24 mouse cellular contexts compared by ENCODE assay signal in genomic region chr5:92107282-92107681, GRCm38 (mm10). TPM values are rescaled to one million over a fixed set of nuclear protein-coding genes. Genes with fewer than 3 reads are reported as not detected.
DNase-seq lines count a peak whose midpoint lies in the region; ATAC-seq lines count a peak whose summit lies in the region.
"Had no signal": no experiment of that assay in that cellular context is flagged by ENCODE, and none has a peak within 500 bp of the region (broad histone marks: within the 10 kb centered on the region; RNA-seq: fewer than 3 reads in every experiment).

No protein-coding gene starts in this region.

- H3K9ac ChIP-seq in midbrain, embryonic 14.5 days (replicated peaks; ENCODE audit: low read length) = no peak overlapping the region
- H3K9ac ChIP-seq: forebrain, postnatal 0 days; heart, embryonic 12.5 days; hindbrain, embryonic 13.5 days; midbrain, embryonic 15.5 days; neural tube, embryonic 13.5 days had no signal

- H3K36me3 ChIP-seq in macrophage (ENCODE audit: inconsistent target) = no peaks in the 10 kb centered on the region
- H3K36me3 ChIP-seq in midbrain, embryonic 14.5 days (ENCODE audit: control insufficient read depth, insufficient read depth, low read length) = no peaks in the 10 kb centered on the region
- H3K36me3 ChIP-seq: forebrain, embryonic 10.5 days; heart, embryonic 12.5 days; hindbrain, embryonic 13.5 days; midbrain, embryonic 15.5 days; neural tube, embryonic 13.5 days had no signal

- no peak overlapping the region for H3K4me2 ChIP-seq in midbrain, embryonic 14.5 days (ENCODE audit: low read length)
- H3K4me2 ChIP-seq: heart, embryonic 12.5 days; hindbrain, embryonic 13.5 days; midbrain, embryonic 15.5 days; neural tube, embryonic 13.5 days had no signal

- 3% methylated on average over 4 of the region's 4 CpGs for WGBS in macrophage (ENCODE audit: missing documents)
- WGBS in midbrain, embryonic 14.5 days = 94% methylated on average over 4 of the region's 4 CpGs

- peak overlapping the region; percentile 77 for H3K27ac ChIP-seq in macrophage
- H3K27ac ChIP-seq in midbrain, embryonic 14.5 days (replicated peaks; ENCODE audit: low read depth, low read length) = no peak overlapping the region
- H3K27ac ChIP-seq: forebrain, embryonic 10.5 days; limb, embryonic 10.5 days; midbrain, embryonic 15.5 days had no signal

- H3K9me3 ChIP-seq in midbrain, embryonic 14.5 days (ENCODE audit: control insufficient read depth, low read length) = no peaks in the 10 kb centered on the region
- H3K9me3 ChIP-seq: forebrain, embryonic 10.5 days; heart, embryonic 12.5 days; hindbrain, embryonic 13.5 days; limb, embryonic 10.5 days; midbrain, embryonic 15.5 days; neural tube, embryonic 13.5 days had no signal

- intact Hi-C loops in heart, postnatal 25 days (cut with DNase I) = no loop called here

- peak; percentile 97 for DNase-seq in heart, adult 11 months
- no peak for DNase-seq in heart, postnatal 25 days (ENCODE audit: low spot score)
- DNase-seq in A20 (ENCODE audit: low read depth, low spot score) (peak; percentile 29), R1 (ENCODE audit: low read depth, low spot score) (peak; percentile 58)
- DNase-seq in adrenal gland, adult (ENCODE audit: inconsistent age in 2 of 2, low spot score in 1 of 2) = no peak
- DNase-seq in gastrocnemius, postnatal 25 days = no peak
- DNase-seq in midbrain, embryonic 14.5 days = no peak
- DNase-seq: adrenal gland, postnatal 25 days; cerebellum, adult 11 months; cerebellum, adult 9-11 months; forebrain, postnatal 0 days; heart, postnatal 10 days; kidney, adult 11 months; liver; lung, postnatal 10 days; thymus, postnatal 4 days had no signal

- no peaks in the 10 kb centered on the region for H3K4me1 ChIP-seq in midbrain, embryonic 14.5 days (ENCODE audit: control insufficient read depth, insufficient read depth, low read length)

- no peak overlapping the region for H3K4me3 ChIP-seq in macrophage (ENCODE audit: inconsistent target)
- no peak overlapping the region for H3K4me3 ChIP-seq in midbrain, embryonic 14.5 days (replicated peaks; ENCODE audit: low read depth, low read length)
- H3K4me3 ChIP-seq: forebrain, embryonic 10.5 days; heart, embryonic 12.5 days; hindbrain, embryonic 13.5 days; limb, embryonic 10.5 days; midbrain, embryonic 15.5 days; myocyte; neural tube, embryonic 13.5 days had no signal

- no peaks in the 10 kb centered on the region for H3K27me3 ChIP-seq in midbrain, embryonic 14.5 days (ENCODE audit: control insufficient read depth, insufficient read depth, low read length)
- H3K27me3 ChIP-seq: heart, embryonic 12.5 days; hindbrain, embryonic 13.5 days; midbrain, embryonic 15.5 days; neural tube, embryonic 13.5 days had no signal

- no peak for ATAC-seq in midbrain, embryonic 14.5 days (ENCODE audit: low FRiP score, low TSS enrichment)
- ATAC-seq: forebrain, postnatal 0 days; midbrain, embryonic 15.5 days had no signal

- no peaks in the 10 kb centered on the region for H3K79me2 ChIP-seq in macrophage (ENCODE audit: inconsistent target)

RNA-seq across cellular contexts. Expression of gene G3bp2, which starts 23.8 kb away (rescaled TPM):
- 10 to 100 TPM; 64.4 to 67.9 TPM for total RNA-seq in heart, postnatal 25 days (2021)
- 100 to 1,000 TPM in 8 of 26 experiments, 10 to 100 TPM in 18; 15.3 to 144 (median 80.7) TPM for total RNA-seq in macrophage (2018; cell fraction: chromatin; rRNA removed)
- total RNA-seq in macrophage (2018; cell fraction: cytosol; rRNA removed) = 100 to 1,000 TPM in 13 of 26 experiments, 10 to 100 TPM in 13; 70.1 to 161 (median 99.7) TPM
- total RNA-seq in macrophage (2018; cell fraction: nucleus; rRNA removed) = 100 to 1,000 TPM in 15 of 26 experiments, 10 to 100 TPM in 11; 40.0 to 185 (median 107) TPM
- 76.9 to 105 TPM (median 87.9 TPM) in 3 replicates for polyA plus RNA-seq in macrophage (2018)
- total RNA-seq in gastrocnemius, postnatal 25 days (2021) = 10 to 100 TPM; 48.8 to 51.7 TPM
- polyA plus RNA-seq in midbrain, embryonic 14.5 days (2014; fragmentation: Nextera tagmentation; extraction: Ambion mirVana) = 377 and 407 TPM in 2 replicates

RNA-seq across cellular contexts. Expression of gene Uso1, which starts 30.5 kb away (rescaled TPM):
- total RNA-seq in heart, postnatal 25 days (2021) = 10 to 100 TPM; 38.2 to 38.3 TPM
- 100 to 1,000 TPM in 20 of 26 experiments, 10 to 100 TPM in 6; 78.1 to 135 (median 108) TPM for total RNA-seq in macrophage (2018; cell fraction: chromatin; rRNA removed)
- total RNA-seq in macrophage (2018; cell fraction: cytosol; rRNA removed) = 10 to 100 TPM; 42.8 to 63.5 (median 55.3) TPM
- 100 to 1,000 TPM in 9 of 26 experiments, 10 to 100 TPM in 17; 70.1 to 131 (median 96.5) TPM for total RNA-seq in macrophage (2018; cell fraction: nucleus; rRNA removed)
- polyA plus RNA-seq in macrophage (2018) = 47.9 to 67.1 TPM (median 62.5 TPM) in 3 replicates
- 10 to 100 TPM; 56.6 to 58.4 TPM for total RNA-seq in gastrocnemius, postnatal 25 days (2021)
- 32.9 and 34.4 TPM in 2 replicates for polyA plus RNA-seq in midbrain, embryonic 14.5 days (2014; fragmentation: Nextera tagmentation; extraction: Ambion mirVana)

Comparison
In these comparisons a context has a peak if more than half of its experiments do, and no peak if none do; other contexts are left out.
1. DNase-seq: peak in heart, adult 11 months (single experiment), A20 (single experiment) and R1 (single experiment); none in heart, postnatal 25 days (single experiment), adrenal gland, adult (0 of 2), gastrocnemius, postnatal 25 days (single experiment) and midbrain, embryonic 14.5 days (single experiment).